Mouse (Mus musculus) cortical plate, adult 2 months (tissue): Measurements from ENCODE around the gene Minpp1. TPM values are rescaled to one million over a fixed set of nuclear protein-coding genes. Genes with fewer than 3 reads are reported as not detected.

Experiments used
- H3K27ac ChIP-seq: fragments of 200-500 bp; 2 replicates; pipeline ENCODE4 v1.5.1; 2012; ENCODE audit warnings: low read length, control low read depth, inconsistent platforms; ENCODE audit not compliant: insufficient read depth
- H3K4me1 ChIP-seq: fragments of 200-500 bp; 2 replicates; pipeline ENCODE4 v1.6.1; 2011; ENCODE audit warnings: low read length; ENCODE audit not compliant: control insufficient read depth, insufficient read depth
- H3K4me3 ChIP-seq: fragments of 200-500 bp; 2 replicates; pipeline ENCODE4 v1.5.1; 2011; ENCODE audit warnings: mild to moderate bottlenecking, low read length, control low read depth; ENCODE audit not compliant: insufficient read depth
- CTCF ChIP-seq: fragments of 200-500 bp; IDR thresholded peaks from 2 replicates; pipeline ENCODE4 v1.5.1; 2011; ENCODE audit warnings: mild to moderate bottlenecking, control low read depth, low read length; ENCODE audit not compliant: insufficient read depth; ENCODE audit errors: extremely low read depth
- POLR2A ChIP-seq: fragments of 200-500 bp; IDR thresholded peaks from 2 replicates; pipeline ENCODE4 v1.6.1; 2011; ENCODE audit warnings: mild to moderate bottlenecking, low read length, control low read depth; ENCODE audit not compliant: insufficient read depth; ENCODE audit errors: extremely low read depth
- polyA plus RNA-seq: library from polyadenylated mRNA; depleted of rRNA; stranded (reverse); fragments of >200 nt; gene quantifications from 2 replicates; pipeline ENCODE4 v1.2.3, GENCODE M21; 2012

Gene Minpp1
- polyA plus RNA-seq, 1 experiment, result 46.2 TPM

GRCm38 (mm10) chr19:32522247-32522646 lies 36.7 kb downstream of the Minpp1 start:
- no peak overlapping the region for H3K27ac ChIP-seq
- H3K4me3 ChIP-seq, result no peak overlapping the region
- peaks cover 2% of the 10 kb centered on the region; the same call in 1 of the 2 replicates for H3K4me1 ChIP-seq
- TF ChIP-seq CTCF, result no peak
- no peak for TF ChIP-seq POLR2A

DNA sequence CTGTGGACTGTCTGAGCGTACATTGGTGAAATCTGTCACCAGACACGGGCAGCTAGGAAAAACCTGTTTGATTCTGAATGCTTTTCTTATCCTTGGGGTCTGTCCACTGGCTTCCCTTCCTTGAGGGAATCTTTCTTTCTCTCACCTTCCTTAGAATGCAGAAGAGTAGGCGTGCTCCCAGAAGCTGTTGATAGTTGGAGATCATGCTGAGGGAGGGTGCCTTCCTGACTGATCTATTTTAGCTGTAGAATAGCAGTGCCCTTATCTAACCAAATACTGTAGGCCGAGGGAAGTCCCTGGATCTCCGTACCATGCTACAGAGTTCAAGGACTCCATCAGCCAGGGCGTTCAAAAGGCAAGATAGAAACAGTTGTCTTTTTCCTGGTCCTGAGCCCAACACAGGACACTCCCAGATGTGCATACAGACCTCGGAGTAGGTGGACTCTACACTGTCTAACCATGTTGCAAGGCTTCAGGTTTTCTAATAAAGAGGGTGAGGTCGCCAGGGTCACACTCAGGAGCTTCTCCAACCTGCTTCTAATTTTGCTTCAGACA lies 37.3 kb downstream of the Minpp1 start:
- no peak overlapping the region for H3K27ac ChIP-seq
- H3K4me3 ChIP-seq, result no peak overlapping the region
- H3K4me1 ChIP-seq, result peaks cover 2% of the 10 kb centered on the region; the same call in 1 of the 2 replicates
- TF ChIP-seq POLR2A, result no peak
- TF ChIP-seq CTCF, result no peak

- Histone ChIP-seq H3K27ac (no peak overlapping the region), H3K4me1 (peaks cover 2% of the 10 kb centered on the region; the same call in 1 of the 2 replicates), H3K4me3 (no peak overlapping the region)
- TF ChIP-seq CTCF (no peak), POLR2A (no peak)
These were observed 38.4 kb downstream of the Minpp1 start for GRCm38 (mm10) chr19:32523769-32524515.

- Histone ChIP-seq H3K4me3 (no peak overlapping the region), H3K27ac (no peak overlapping the region), H3K4me1 (peaks cover 2% of the 10 kb centered on the region; the same call in 1 of the 2 replicates)
- no peak for TF ChIP-seq CTCF
- no peak for TF ChIP-seq POLR2A
These were observed 38.9 kb downstream of the Minpp1 start for GRCm38 (mm10) chr19:32524516-32524860.

DNA sequence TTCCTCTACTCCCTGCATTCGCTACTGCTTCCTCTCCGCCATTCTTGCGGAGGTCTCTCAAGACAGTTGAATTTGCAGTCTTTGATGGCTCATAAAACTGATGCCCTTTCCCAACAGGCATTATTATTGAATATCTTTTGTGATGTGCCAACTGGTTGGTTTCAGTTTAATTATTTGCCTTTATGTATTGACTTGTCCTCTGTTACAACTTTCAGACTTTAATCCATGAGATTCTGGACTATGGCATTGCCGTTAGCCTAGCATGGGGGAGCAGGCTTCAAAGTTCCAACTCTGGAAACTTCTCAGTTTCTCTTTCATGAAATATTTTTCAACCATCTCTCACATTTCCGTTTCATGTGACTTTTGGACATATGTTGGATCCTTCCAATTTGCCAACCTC lies 41.6 kb downstream of the Minpp1 start:
- Histone ChIP-seq H3K27ac (no peak overlapping the region), H3K4me3 (no peak overlapping the region), H3K4me1 (peaks cover 2% of the 10 kb centered on the region; the same call in 1 of the 2 replicates)
- TF ChIP-seq POLR2A (no peak), CTCF (no peak)

DNA sequence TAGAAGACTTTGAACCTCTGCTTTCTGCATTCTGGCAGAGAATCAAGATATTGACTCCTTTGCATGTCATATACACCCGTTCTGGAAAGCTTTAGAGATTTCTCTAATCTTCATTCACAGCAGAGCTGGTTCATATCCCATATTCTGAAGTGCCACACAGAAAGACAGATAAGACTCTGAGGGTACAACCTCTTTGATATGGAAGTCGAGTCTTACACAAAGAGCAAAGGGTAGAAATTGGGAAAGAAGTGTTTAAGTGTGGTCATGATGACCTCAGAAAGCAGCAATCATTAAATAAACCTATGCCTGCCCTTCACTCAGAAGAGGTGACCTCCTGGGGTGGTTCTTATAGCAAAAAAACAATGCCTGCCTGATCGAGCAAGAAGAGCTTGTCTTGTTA lies 43.2 kb downstream of the Minpp1 start:
- TF ChIP-seq POLR2A (no peak), CTCF (no peak)
- no peak overlapping the region for H3K4me3 ChIP-seq
- H3K27ac ChIP-seq, result no peak overlapping the region
- H3K4me1 ChIP-seq, result no peaks in the 10 kb centered on the region; the same call in 1 of the 2 replicates

- no peak overlapping the region for H3K4me3 ChIP-seq
- H3K27ac ChIP-seq, result no peak overlapping the region
- no peak for TF ChIP-seq CTCF
- TF ChIP-seq POLR2A, result no peak
- H3K4me1 ChIP-seq, result no peaks in the 10 kb centered on the region; the same call in 1 of the 2 replicates
These were observed 43.8 kb downstream of the Minpp1 start for GRCm38 (mm10) chr19:32529252-32529942.

GRCm38 (mm10) chr19:32530296-32530695 lies 44.7 kb downstream of the Minpp1 start:
- Histone ChIP-seq H3K4me1 (no peaks in the 10 kb centered on the region; the same call in 1 of the 2 replicates), H3K27ac (no peak overlapping the region), H3K4me3 (no peak overlapping the region)
- TF ChIP-seq POLR2A (no peak), CTCF (no peak)

DNA sequence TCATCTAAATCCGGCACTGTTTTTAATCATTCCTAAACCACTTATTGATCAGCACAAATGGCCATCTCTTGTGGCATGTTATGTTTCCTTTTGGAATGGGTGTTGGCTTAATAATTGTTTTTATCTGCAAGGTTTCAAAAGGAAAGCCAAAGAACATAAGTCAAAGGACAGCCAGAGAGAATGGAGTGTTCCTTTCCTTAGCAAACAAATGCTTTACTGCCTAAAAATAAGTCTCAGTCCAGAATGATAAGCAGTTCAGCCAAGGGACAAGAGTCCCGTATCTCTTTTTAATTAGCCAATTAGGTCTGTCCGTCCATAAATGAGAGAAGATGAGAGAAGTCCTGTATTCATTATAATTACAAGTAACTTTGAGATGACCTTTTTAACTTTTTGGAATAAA lies 46.8 kb downstream of the Minpp1 start:
- H3K27ac ChIP-seq, result no peak overlapping the region
- no peaks in the 10 kb centered on the region; the same call in 1 of the 2 replicates for H3K4me1 ChIP-seq
- no peak overlapping the region for H3K4me3 ChIP-seq
- TF ChIP-seq CTCF (no peak), POLR2A (no peak)

DNA sequence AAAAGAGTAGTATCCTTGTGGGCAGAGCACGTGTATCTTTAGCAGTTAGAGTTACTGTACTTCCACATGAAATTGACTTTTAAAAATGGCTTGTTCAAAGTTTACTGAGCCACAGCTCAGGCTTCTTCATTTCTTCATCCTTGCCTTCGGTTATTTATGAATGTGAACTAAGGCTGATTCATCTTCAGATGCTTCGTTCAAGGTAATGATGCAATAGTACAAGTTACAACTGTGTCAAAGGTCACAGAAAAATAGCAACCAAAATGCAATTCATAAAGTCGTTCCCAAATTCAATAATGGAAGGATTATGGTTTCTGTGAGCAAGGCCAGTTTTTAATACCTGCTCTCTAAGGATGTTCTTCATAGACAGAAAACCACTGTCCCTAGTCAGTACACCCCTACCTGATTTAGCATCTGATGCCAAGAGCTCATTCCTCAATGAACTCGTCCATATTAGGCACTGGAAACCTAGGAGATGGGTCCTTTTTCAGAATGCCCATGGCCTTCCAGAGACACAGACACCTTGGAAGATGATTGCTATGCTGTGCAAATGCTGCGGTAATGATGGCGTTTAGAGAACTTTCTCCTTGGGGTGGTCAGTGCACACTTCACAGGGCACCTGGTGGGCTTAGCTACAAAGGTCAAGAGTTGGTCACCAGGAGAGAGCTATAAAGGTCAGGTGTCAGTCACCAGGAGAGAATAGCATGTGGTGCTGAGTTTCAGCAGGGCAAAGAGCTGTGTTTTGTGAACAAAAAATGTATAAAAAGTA lies 47.4 kb downstream of the Minpp1 start:
- H3K4me1 ChIP-seq, result no peaks in the 10 kb centered on the region; the same call in 1 of the 2 replicates
- no peak overlapping the region for H3K27ac ChIP-seq
- TF ChIP-seq CTCF, result no peak

More for the DNA sequence above, 47.4 kb downstream of the Minpp1 start:
- H3K4me3 ChIP-seq, result no peak overlapping the region
